Mouse (Mus musculus): ENCODE measurements at regions not wholly inside any gene's neighbourhood (a gene's known extent, or its start where the extent isn't known, plus 50 kb on each side); places are given as distances from the start of the nearest gene placed in this dataset.

DNA sequence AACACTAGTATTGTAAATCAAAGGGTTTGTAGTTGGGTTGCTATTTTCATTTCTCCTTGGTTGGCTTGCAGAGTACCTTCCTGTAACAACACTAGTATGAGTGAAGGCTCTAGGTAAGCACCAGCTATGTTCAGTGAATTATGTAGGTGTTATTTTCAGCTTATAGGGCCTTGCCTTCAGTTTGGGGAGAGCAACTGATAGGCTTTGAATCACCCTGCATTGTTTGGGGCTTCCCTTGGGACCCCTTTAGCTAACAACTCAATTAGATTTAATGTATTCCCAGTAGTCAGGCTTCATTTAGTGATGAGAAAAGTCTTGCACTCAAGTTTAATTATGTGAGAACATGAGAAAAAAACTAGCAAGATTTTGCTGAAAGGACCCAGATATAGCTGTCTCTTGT lies 193.6 kb downstream of the Col12a1 start:
- no peak for DNase-seq (ENCODE audit: low spot score in 2 of 2)
- intact Hi-C loops (cut with DNase I): no loop called here

DNA sequence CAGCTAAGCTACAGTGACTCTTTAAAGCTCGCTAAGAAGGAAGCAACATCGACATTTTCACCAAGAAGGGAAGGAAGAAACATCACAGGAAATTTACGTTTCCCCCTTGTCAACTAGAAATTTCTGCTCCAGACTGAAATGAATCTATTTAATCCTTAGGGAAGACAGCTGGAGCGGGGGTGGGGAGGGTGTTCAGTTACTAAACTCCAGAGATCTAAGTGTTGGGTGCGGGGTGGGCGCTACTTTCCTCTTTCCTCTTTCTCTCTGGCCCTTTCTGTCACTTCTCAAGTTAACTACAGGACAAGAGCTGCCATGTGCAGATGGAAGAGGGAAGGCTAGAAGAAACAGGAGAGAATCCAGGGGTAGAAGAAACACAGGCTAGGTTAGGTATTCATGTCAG lies 192.2 kb downstream of the Col12a1 start:
- peak; percentile 30 to 75 for DNase-seq (ENCODE audit: low spot score in 2 of 2)
- intact Hi-C loops (cut with DNase I): no loop called here

DNA sequence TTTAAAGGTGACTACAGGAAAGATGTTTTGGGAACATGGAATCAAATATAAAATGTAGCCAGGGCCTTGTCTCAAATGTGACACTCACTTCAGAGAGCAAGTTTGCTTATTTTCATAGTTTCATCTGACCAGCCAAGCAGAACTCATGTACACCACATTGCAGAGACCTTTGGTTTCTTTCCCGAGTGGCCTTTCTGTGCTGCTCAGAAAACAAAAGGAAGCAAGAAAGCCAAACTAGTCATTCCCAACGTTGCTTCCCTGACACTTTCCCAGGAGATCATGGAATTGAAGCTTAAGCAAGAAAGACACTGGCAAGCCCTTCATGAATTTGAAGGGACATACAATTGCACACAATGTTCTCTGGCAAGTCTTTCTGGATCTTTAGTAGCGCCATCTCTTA lies 191.3 kb downstream of the Col12a1 start:
- intact Hi-C loops (cut with DNase I): no loop called here
- DNase-seq (ENCODE audit: low spot score in 2 of 2): no peak

All from left cerebral cortex, postnatal 25 days (tissue).